Mouse (Mus musculus): ENCODE measurements around the gene Kif28.

Gene Kif28

DNA sequence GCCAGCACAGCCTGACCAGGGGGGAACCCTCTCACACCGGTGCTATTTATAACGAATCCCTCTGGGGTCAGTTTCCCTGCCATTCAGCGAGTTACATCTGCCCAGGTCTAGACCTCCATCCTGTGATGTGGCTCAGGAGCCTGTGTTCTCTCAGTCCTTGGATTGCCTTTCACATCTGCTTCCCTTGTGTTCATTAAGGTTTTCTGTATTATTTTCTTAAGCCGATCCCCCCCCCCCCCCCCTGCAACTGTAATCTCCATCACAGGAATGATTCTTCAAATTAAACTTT lies 99.1 kb downstream of the Kif28 start:
- no peak for DNase-seq (ENCODE audit: low read depth, low spot score)
